Comparison of ENCODE assay signal across 8 mouse cellular contexts in genomic region chr11:69902972-69903371, GRCm38 (mm10). TPM values are rescaled to one million over a fixed set of nuclear protein-coding genes. Genes with fewer than 3 reads are reported as not detected.
DNase-seq lines count a peak whose midpoint lies in the region; ATAC-seq and TF ChIP-seq lines count a peak whose summit lies in the region.

No protein-coding gene starts in this region.

- peaks cover 14 to 27% of the 10 kb centered on the region in 2 experiments for H3K4me1 ChIP-seq in heart, embryonic 14.5 days (ENCODE audit: control insufficient read depth in 2 of 2, insufficient read depth in 2 of 2, low read length in 2 of 2)
- H3K4me1 ChIP-seq in ES-Bruce4 (ENCODE audit: control insufficient read depth, insufficient read depth, low read length) = no peaks in the 10 kb centered on the region
- H3K4me1 ChIP-seq in forebrain, embryonic 14.5 days (ENCODE audit: control insufficient read depth, insufficient read depth, low read length) = peaks cover 18% of the 10 kb centered on the region
- H3K4me1 ChIP-seq in liver, embryonic 15.5 days (replicated peaks) = peaks cover 45% of the 10 kb centered on the region

- H3K9ac ChIP-seq in heart, embryonic 14.5 days (ENCODE audit: low read length) = peak overlapping the region; percentile 94
- H3K9ac ChIP-seq in ES-Bruce4 (ENCODE audit: low read depth, poor library complexity, severe bottlenecking) = peak overlapping the region; percentile 84; the same call in 1 of the 2 replicates
- H3K9ac ChIP-seq in forebrain, embryonic 14.5 days (ENCODE audit: low read length) = no peak overlapping the region
- peak overlapping the region; percentile 94 for H3K9ac ChIP-seq in liver, embryonic 15.5 days

- H3K27me3 ChIP-seq in heart, embryonic 14.5 days (ENCODE audit: control insufficient read depth, insufficient read depth, low read length) = no peaks in the 10 kb centered on the region
- no peaks in the 10 kb centered on the region for H3K27me3 ChIP-seq in ES-Bruce4 (ENCODE audit: control insufficient read depth, insufficient read depth, low read length, poor library complexity, severe bottlenecking)
- no peaks in the 10 kb centered on the region for H3K27me3 ChIP-seq in forebrain, embryonic 14.5 days (replicated peaks; ENCODE audit: control insufficient read depth, insufficient read depth, low read length)
- H3K27me3 ChIP-seq in liver, embryonic 15.5 days = peaks cover 21% of the 10 kb centered on the region

- no peak for ATAC-seq in heart, embryonic 14.5 days (ENCODE audit: insufficient number of reproducible peaks, insufficient read depth, low FRiP score, low read depth)
- ATAC-seq in forebrain, embryonic 14.5 days = no peak
- ATAC-seq in liver, embryonic 15.5 days (ENCODE audit: insufficient read depth) = no peak

- peak overlapping the region; percentile 99 for H3K4me2 ChIP-seq in heart, embryonic 14.5 days (ENCODE audit: low read length)
- H3K4me2 ChIP-seq in forebrain, embryonic 14.5 days (ENCODE audit: low read length) = peak overlapping the region; percentile 87
- H3K4me2 ChIP-seq in liver, embryonic 15.5 days = peak overlapping the region; percentile 98

- H3K9me3 ChIP-seq in heart, embryonic 14.5 days (ENCODE audit: control insufficient read depth, low read length) = no peaks in the 10 kb centered on the region
- no peaks in the 10 kb centered on the region for H3K9me3 ChIP-seq in ES-Bruce4 (replicated peaks; ENCODE audit: control insufficient read depth, insufficient read depth, low read length, poor library complexity, severe bottlenecking)
- H3K9me3 ChIP-seq in forebrain, embryonic 14.5 days (replicated peaks; ENCODE audit: control insufficient read depth, low read length) = no peaks in the 10 kb centered on the region
- no peaks in the 10 kb centered on the region for H3K9me3 ChIP-seq in liver, embryonic 15.5 days (replicated peaks)

- 83% methylated on average over 13 of the region's 13 CpGs for WGBS in heart, embryonic 14.5 days
- 92% methylated on average over 13 of the region's 13 CpGs for WGBS in forebrain, embryonic 14.5 days
- WGBS in liver, embryonic 15.5 days (ENCODE audit: insufficient replicate concordance) = 71% methylated on average over 13 of the region's 13 CpGs

- no peak for TF ChIP-seq POLR2A in ES-Bruce4 (IDR thresholded peaks at IDR 0.05; ENCODE audit: insufficient read depth, low read length)

- no peak for DNase-seq in heart, adult 18-20 months
- DNase-seq in forebrain, embryonic 14.5 days (ENCODE audit: low spot score) = no peak
- no peak for DNase-seq in retina, embryonic 14.5 days (ENCODE audit: low spot score)
- DNase-seq in T-cell, adult 2 months (ENCODE audit: low spot score) = no peak
- DNase-seq in cerebellum, postnatal 36 days = no peak

- TF ChIP-seq EP300 in ES-Bruce4 (IDR thresholded peaks at IDR 0.05; ENCODE audit: insufficient read depth, low read depth, low read length) = no peak

- no peak overlapping the region for H3K27ac ChIP-seq in heart, embryonic 14.5 days (replicated peaks in 1 of 2; ENCODE audit: control insufficient read depth in 1 of 2, insufficient read depth in 1 of 2, low read depth in 2 of 2, low read length in 2 of 2)
- H3K27ac ChIP-seq in ES-Bruce4 (ENCODE audit: insufficient read depth, low read length) = no peak overlapping the region
- H3K27ac ChIP-seq in forebrain, embryonic 14.5 days (ENCODE audit: low read depth, low read length) = no peak overlapping the region
- H3K27ac ChIP-seq in liver, embryonic 15.5 days (replicated peaks) = peak overlapping the region; percentile 98

- no peak for TF ChIP-seq CTCF in ES-Bruce4 (IDR thresholded peaks at IDR 0.05; ENCODE audit: low read depth, low read length)

- peak overlapping the region in 1 of 2 experiments; percentile 85; a peak in 1 of 4 replicates for H3K4me3 ChIP-seq in heart, embryonic 14.5 days (ENCODE audit: control insufficient read depth in 1 of 2, insufficient read depth in 1 of 2, low read depth in 1 of 2, low read length in 2 of 2)
- no peak overlapping the region for H3K4me3 ChIP-seq in ES-Bruce4 (ENCODE audit: low read depth, low read length)
- H3K4me3 ChIP-seq in forebrain, embryonic 14.5 days (ENCODE audit: low read depth, low read length) = peak overlapping the region; percentile 87
- H3K4me3 ChIP-seq in liver, embryonic 15.5 days (replicated peaks) = peak overlapping the region; percentile 90

- H3K36me3 ChIP-seq in heart, embryonic 14.5 days (ENCODE audit: control insufficient read depth, insufficient read depth, low read length) = peaks cover 51% of the 10 kb centered on the region
- peaks cover 23% of the 10 kb centered on the region for H3K36me3 ChIP-seq in ES-Bruce4 (ENCODE audit: control insufficient read depth, insufficient read depth, low read length, poor library complexity, severe bottlenecking)
- peaks cover 46% of the 10 kb centered on the region for H3K36me3 ChIP-seq in forebrain, embryonic 14.5 days (ENCODE audit: control insufficient read depth, insufficient read depth, low read length)
- peaks cover 49% of the 10 kb centered on the region for H3K36me3 ChIP-seq in liver, embryonic 15.5 days (replicated peaks)

RNA-seq across cellular contexts. Expression of gene Neurl4, which starts 2.1 kb away (rescaled TPM):
- 7.5 and 11.1 TPM in 2 replicates for polyA plus RNA-seq in heart, embryonic 14.5 days (2014; fragmentation: Nextera tagmentation; extraction: Ambion mirVana)
- 10 to 100 TPM; 42.1 to 48.0 TPM for total RNA-seq in heart, adult 18-20 months (2021)
- polyA plus RNA-seq in ES-Bruce4 (2011; ENCODE audit: insufficient read depth, insufficient read length, low read depth, missing spikeins) = 27.9 and 32.4 TPM in 2 replicates
- 16.7 and 23.8 TPM in 2 replicates for polyA plus RNA-seq in forebrain, embryonic 14.5 days (2014; fragmentation: Nextera tagmentation; extraction: Ambion mirVana)
- polyA plus RNA-seq in liver, embryonic 15.5 days (2015; fragmentation: Nextera tagmentation; extraction: Ambion mirVana) = 2.7 and 3.1 TPM in 2 replicates

RNA-seq across cellular contexts. Expression of gene 2810408A11Rik, which starts 2.2 kb away (rescaled TPM):
- 4.5 and 5.1 TPM in 2 replicates for polyA plus RNA-seq in heart, embryonic 14.5 days (2014; fragmentation: Nextera tagmentation; extraction: Ambion mirVana)
- total RNA-seq in heart, adult 18-20 months (2021) = under 1 TPM in 1 of 2 experiments, not detected in 1; 0.41 TPM
- 11.6 and 13.1 TPM in 2 replicates for polyA plus RNA-seq in ES-Bruce4 (2011; ENCODE audit: insufficient read depth, insufficient read length, low read depth, missing spikeins)
- 15.0 and 18.6 TPM in 2 replicates for polyA plus RNA-seq in forebrain, embryonic 14.5 days (2014; fragmentation: Nextera tagmentation; extraction: Ambion mirVana)
- 0.89 and 1.0 TPM in 2 replicates for polyA plus RNA-seq in liver, embryonic 15.5 days (2015; fragmentation: Nextera tagmentation; extraction: Ambion mirVana)

RNA-seq across cellular contexts. Expression of gene Acap1, which starts 7.6 kb away (rescaled TPM):
- 3.6 and 3.8 TPM in 2 replicates for polyA plus RNA-seq in heart, embryonic 14.5 days (2014; fragmentation: Nextera tagmentation; extraction: Ambion mirVana)
- 1 to 10 TPM in 1 of 2 experiments, under 1 TPM in 1; 0.72 to 4.4 TPM for total RNA-seq in heart, adult 18-20 months (2021)
- polyA plus RNA-seq in ES-Bruce4 (2011; ENCODE audit: insufficient read depth, insufficient read length, low read depth, missing spikeins) = 1.5 and 2.3 TPM in 2 replicates
- 0.10 and 0.17 TPM in 2 replicates for polyA plus RNA-seq in forebrain, embryonic 14.5 days (2014; fragmentation: Nextera tagmentation; extraction: Ambion mirVana)
- 5.9 and 7.2 TPM in 2 replicates for polyA plus RNA-seq in liver, embryonic 15.5 days (2015; fragmentation: Nextera tagmentation; extraction: Ambion mirVana)

RNA-seq across cellular contexts. Expression of gene Gps2, which starts 10.7 kb away (rescaled TPM):
- polyA plus RNA-seq in heart, embryonic 14.5 days (2014; fragmentation: Nextera tagmentation; extraction: Ambion mirVana) = 45.2 and 46.8 TPM in 2 replicates
- 10 to 100 TPM; 26.2 to 27.5 TPM for total RNA-seq in heart, adult 18-20 months (2021)
- polyA plus RNA-seq in ES-Bruce4 (2011; ENCODE audit: insufficient read depth, insufficient read length, low read depth, missing spikeins) = 23.9 and 24.4 TPM in 2 replicates
- polyA plus RNA-seq in forebrain, embryonic 14.5 days (2014; fragmentation: Nextera tagmentation; extraction: Ambion mirVana) = 62.9 and 67.8 TPM in 2 replicates
- polyA plus RNA-seq in liver, embryonic 15.5 days (2015; fragmentation: Nextera tagmentation; extraction: Ambion mirVana) = 90.6 and 98.4 TPM in 2 replicates

RNA-seq across cellular contexts. Expression of gene Eif5a, which starts 18.8 kb away (rescaled TPM):
- 1,047 and 1,081 TPM in 2 replicates for polyA plus RNA-seq in heart, embryonic 14.5 days (2014; fragmentation: Nextera tagmentation; extraction: Ambion mirVana)
- total RNA-seq in heart, adult 18-20 months (2021) = 100 to 1,000 TPM; 415 to 425 TPM
- 1,015 and 1,063 TPM in 2 replicates for polyA plus RNA-seq in ES-Bruce4 (2011; ENCODE audit: insufficient read depth, insufficient read length, low read depth, missing spikeins)
- polyA plus RNA-seq in forebrain, embryonic 14.5 days (2014; fragmentation: Nextera tagmentation; extraction: Ambion mirVana) = 1,251 and 1,277 TPM in 2 replicates
- polyA plus RNA-seq in liver, embryonic 15.5 days (2015; fragmentation: Nextera tagmentation; extraction: Ambion mirVana) = 1,245 and 1,257 TPM in 2 replicates
